Mouse (Mus musculus) midbrain, embryonic 16.5 days (tissue): ENCODE measurements around the gene Mtln. TPM values are rescaled to one million over a fixed set of nuclear protein-coding genes. Genes with fewer than 3 reads are reported as not detected.

Source experiments
- ATAC-seq: fragments of 200-750 bp; cut with Nextera tagmentation; 2 replicates; pipeline ENCODE4 v1.8.0; 2017; ENCODE audit warnings: moderate TSS enrichment
- H3K27ac ChIP-seq: fragments of 300-500 bp; sonication (generic); 2 replicates; pipeline ENCODE4 v1.5.1; 2014; ENCODE audit warnings: mild to moderate bottlenecking, low read length, mixed read lengths
- H3K27me3 ChIP-seq: fragments of 300-500 bp; sonication (generic); 2 replicates; pipeline ENCODE4 v1.6.1; 2014; ENCODE audit warnings: low read depth, low read length, mixed read lengths; ENCODE audit not compliant: control insufficient read depth, insufficient read depth
- H3K36me3 ChIP-seq: fragments of 300-500 bp; sonication (generic); 2 replicates; pipeline ENCODE4 v1.6.1; 2014; ENCODE audit warnings: mild to moderate bottlenecking, low read length, moderate library complexity, mixed read lengths; ENCODE audit not compliant: control insufficient read depth, insufficient read depth
- H3K4me1 ChIP-seq: fragments of 300-500 bp; sonication (generic); 2 replicates; pipeline ENCODE4 v1.6.1; 2014; ENCODE audit warnings: mild to moderate bottlenecking, low read length, mixed read lengths; ENCODE audit not compliant: control insufficient read depth, insufficient read depth
- H3K4me2 ChIP-seq: fragments of 300-500 bp; sonication (generic); 2 replicates; pipeline ENCODE4 v1.6.1; 2014; ENCODE audit warnings: mild to moderate bottlenecking, low read length, mixed read lengths
- H3K4me3 ChIP-seq: fragments of 300-500 bp; sonication (generic); 2 replicates; pipeline ENCODE4 v1.5.1; 2014; ENCODE audit warnings: low read depth, mild to moderate bottlenecking, low read length, moderate library complexity, mixed read lengths
- H3K9ac ChIP-seq: fragments of 300-500 bp; sonication (generic); 2 replicates; pipeline ENCODE4 v1.6.1; 2014; ENCODE audit warnings: low read depth, low read length, mixed read lengths
- H3K9me3 ChIP-seq: fragments of 300-500 bp; sonication (generic); replicated peaks from 2 replicates; pipeline ENCODE4 v1.6.1; 2014; ENCODE audit warnings: mild to moderate bottlenecking, low read length, mixed read lengths; ENCODE audit not compliant: control insufficient read depth, poor library complexity, severe bottlenecking
- WGBS: fragments of 180-500 bp; shearing (Covaris S2); extraction: QIAGEN DNeasy Blood & Tissue Kit; methylation state at CpG from one replicate; pipeline ENCODE4 v1.1.7; 2014; 5-methylcytosine and 5-hydroxymethylcytosine counted together
- polyA plus RNA-seq: library from polyadenylated mRNA; unstranded; fragments of >200 nt; fragmentation: Nextera tagmentation; extraction: Ambion mirVana; gene quantifications from 2 replicates; pipeline ENCODE4 v1.2.1, GENCODE M21; 2015

The Mtln gene
- 40.6 and 47.4 TPM in 2 replicates for polyA plus RNA-seq

DNA sequence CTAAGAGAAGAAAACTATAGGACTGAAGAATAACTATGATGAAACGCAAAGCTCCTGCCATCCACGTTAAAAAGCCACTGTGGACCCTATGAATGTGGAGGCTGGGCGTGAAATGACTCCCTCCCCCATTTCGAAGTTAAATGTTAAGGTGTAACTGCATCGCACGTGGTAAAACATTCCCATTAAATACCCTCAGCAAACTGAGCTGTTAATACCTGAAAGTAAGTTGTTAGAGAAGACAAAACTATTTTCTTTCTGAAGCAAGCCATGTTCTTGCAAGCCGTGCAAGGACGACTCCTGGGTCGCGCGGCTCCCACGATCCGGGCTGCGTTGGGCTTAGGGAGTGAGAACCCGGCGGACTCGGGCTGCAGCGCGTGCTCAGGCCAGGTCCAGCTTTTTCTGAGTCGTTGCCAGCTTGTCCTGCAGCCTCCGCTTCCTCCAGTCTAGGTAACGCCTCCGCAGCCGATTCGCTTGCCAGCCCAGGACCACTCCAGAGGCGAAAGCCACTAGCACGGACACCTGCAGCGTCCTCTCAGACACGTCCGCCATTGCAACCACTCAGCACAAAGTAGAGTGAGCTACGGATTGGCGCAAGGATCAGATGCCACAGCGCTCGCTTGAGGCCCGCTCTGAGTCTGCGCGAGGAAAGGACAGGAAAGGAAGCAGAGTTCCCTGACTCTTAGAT lies at the start of gene Mtln:
Gene Mtln (minus strand): TSS at position 570 of the 685 bp plus-strand sequence.
- Histone ChIP-seq H3K36me3 (no peaks in the 10 kb centered on the region), H3K4me1 (peaks cover 23% of the 10 kb centered on the region), H3K27ac (peak within 1 kb of the TSS; percentile 93), H3K4me2 (peak within 1 kb of the TSS; percentile 79), H3K4me3 (peak within 1 kb of the TSS; percentile 83), H3K27me3 (no peaks in the 10 kb centered on the region), H3K9ac (peak within 1 kb of the TSS; percentile 82), H3K9me3 (no peaks in the 10 kb centered on the region)
- 1% methylated on average over 37 of the region's 37 CpGs for WGBS
- peak; percentile 97 for ATAC-seq

GRCm38 (mm10) chr2:127841402-127841801 lies 49.1 kb upstream of the Mtln start:
- Histone ChIP-seq H3K27ac (no peak overlapping the region), H3K4me2 (no peak overlapping the region), H3K9me3 (no peaks in the 10 kb centered on the region), H3K9ac (no peak overlapping the region), H3K36me3 (no peaks in the 10 kb centered on the region), H3K4me3 (no peak overlapping the region), H3K4me1 (no peaks in the 10 kb centered on the region), H3K27me3 (peaks cover 16% of the 10 kb centered on the region)
- ATAC-seq = no peak
- WGBS = 86% methylated on average over 1 of the region's 1 CpGs

DNA sequence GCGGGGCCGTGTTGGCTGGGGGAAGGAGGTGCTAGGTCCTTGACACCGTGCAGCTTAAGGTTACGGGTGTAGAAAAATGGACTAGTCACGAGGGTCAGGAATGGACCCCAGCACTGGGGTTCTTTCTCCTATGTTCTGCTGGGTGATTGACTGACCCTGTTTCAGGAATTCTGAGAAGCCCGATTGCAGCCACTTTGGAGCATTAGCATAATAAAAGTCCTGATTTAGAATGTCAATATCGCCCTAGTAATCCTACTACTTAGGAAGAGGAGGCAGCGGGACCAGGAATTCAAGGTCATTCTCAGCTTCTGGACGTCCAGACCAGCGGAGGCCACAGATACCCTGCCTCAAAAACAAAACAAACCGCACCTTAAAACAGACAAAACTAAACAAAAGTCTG lies 47.1 kb upstream of the Mtln start:
- no peaks in the 10 kb centered on the region for H3K4me1 ChIP-seq
- no peak overlapping the region for H3K4me3 ChIP-seq
- no peak overlapping the region for H3K9ac ChIP-seq
- 8% methylated on average over 11 of the region's 11 CpGs for WGBS
- H3K27me3 ChIP-seq = peaks cover 16% of the 10 kb centered on the region
- no peak overlapping the region for H3K4me2 ChIP-seq
- no peak for ATAC-seq
- no peaks in the 10 kb centered on the region for H3K36me3 ChIP-seq
- H3K27ac ChIP-seq = no peak overlapping the region
- H3K9me3 ChIP-seq = no peaks in the 10 kb centered on the region

DNA sequence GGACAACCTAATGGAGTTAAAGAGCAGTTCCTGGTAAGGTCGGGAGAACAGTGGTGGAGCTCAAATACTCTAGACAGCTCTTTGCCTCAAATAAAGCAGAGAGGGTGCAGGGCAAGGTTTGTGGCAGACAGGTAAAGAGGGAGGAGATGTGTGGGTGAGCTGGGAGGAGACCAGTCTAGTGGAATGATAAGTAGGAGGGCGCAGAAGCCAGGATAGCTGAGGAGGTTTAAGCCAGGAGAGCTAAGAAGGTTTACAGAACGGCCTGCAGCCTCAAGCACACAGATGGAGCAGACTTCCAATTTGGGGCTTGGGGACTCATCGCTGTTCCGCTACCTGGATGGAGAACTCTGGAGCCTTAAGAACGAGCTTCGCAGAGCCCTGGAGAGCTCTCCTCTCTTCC lies 46.3 kb upstream of the Mtln start, which contains the start of gene Acoxl:
Gene Acoxl (plus strand): TSS at position 301 of the 400 bp plus-strand sequence.
- ATAC-seq = no peak
- no peak within 1 kb of the TSS for H3K9ac ChIP-seq
- H3K4me1 ChIP-seq = no peaks in the 10 kb centered on the region
- H3K27ac ChIP-seq = no peak within 1 kb of the TSS
- no peaks in the 10 kb centered on the region for H3K36me3 ChIP-seq
- H3K4me2 ChIP-seq = no peak within 1 kb of the TSS
- no peak within 1 kb of the TSS for H3K4me3 ChIP-seq
- H3K27me3 ChIP-seq = peaks cover 16% of the 10 kb centered on the region
- WGBS = 78% methylated on average over 7 of the region's 7 CpGs
- no peaks in the 10 kb centered on the region for H3K9me3 ChIP-seq

DNA sequence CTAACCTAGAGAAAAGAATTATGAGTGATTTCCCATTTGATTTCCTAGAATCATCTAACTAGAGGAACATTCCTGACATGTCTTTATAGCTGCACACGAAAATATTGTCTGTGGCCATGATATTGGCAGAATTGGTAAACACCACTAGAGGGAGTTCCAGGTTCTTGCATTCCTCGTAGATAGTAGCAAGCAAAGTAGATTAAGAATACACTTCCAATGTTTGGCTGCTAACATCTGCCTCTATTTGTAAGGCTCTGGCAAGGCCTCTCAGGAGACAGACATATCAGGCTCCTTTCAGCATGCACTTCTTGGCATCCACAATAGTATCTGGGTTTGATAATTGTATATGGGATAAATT lies 40.5 kb upstream of the Mtln start:
- Histone ChIP-seq H3K27ac (no peak overlapping the region), H3K4me1 (peaks cover 11% of the 10 kb centered on the region), H3K9me3 (no peaks in the 10 kb centered on the region), H3K4me2 (no peak overlapping the region), H3K36me3 (no peaks in the 10 kb centered on the region), H3K27me3 (no peaks in the 10 kb centered on the region), H3K4me3 (no peak overlapping the region), H3K9ac (no peak overlapping the region)
- ATAC-seq = no peak
- WGBS = 13% methylated on average over 2 of the region's 2 CpGs

DNA sequence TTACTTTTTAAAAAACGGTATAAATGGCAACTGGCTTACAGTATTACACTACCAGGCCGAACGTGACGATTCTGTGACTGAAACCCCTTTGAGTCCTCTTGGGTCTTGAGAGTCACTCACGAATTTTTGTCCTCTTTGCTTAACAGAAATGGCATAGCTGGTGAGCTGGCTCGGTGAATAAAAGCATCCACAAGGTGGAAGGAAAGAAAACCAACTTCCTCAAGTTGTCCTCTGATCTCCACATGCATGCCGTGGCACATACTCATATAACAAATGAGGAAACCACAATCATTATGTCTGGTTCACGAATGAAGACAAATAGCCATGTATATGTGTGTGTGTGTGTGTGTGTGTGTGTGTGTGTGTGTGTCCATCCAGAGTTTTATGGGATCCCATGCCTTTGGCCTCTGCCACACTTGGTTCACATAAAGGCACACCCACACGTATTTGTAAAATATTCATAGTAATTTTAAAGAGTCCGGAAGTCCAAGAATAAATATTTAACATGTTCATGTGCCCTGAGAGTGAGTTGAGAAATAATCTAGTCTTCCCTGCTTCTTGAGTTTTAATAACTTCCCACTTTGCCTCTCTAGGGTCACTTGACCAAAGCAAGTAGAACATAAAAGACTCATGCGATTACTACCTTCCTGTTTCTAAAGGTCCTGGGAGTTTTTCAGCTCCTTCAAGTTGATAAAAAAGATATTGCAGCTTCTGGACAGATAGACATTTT lies 40.0 kb upstream of the Mtln start:
- Histone ChIP-seq H3K9me3 (no peaks in the 10 kb centered on the region), H3K36me3 (no peaks in the 10 kb centered on the region), H3K4me3 (peak overlapping the region; percentile 58), H3K9ac (peak overlapping the region; percentile 62; the same call in 1 of the 2 replicates), H3K27ac (peak overlapping the region; percentile 68), H3K27me3 (no peaks in the 10 kb centered on the region), H3K4me2 (peak overlapping the region; percentile 85), H3K4me1 (peaks cover 11% of the 10 kb centered on the region)
- 39% methylated on average over 11 of the region's 11 CpGs for WGBS
- ATAC-seq = peak; percentile 63

- H3K4me2 ChIP-seq = peak within 1 kb of the TSS; percentile 85
- H3K9ac ChIP-seq = peak within 1 kb of the TSS; percentile 62; the same call in 1 of the 2 replicates
- no peaks in the 10 kb centered on the region for H3K36me3 ChIP-seq
- H3K4me1 ChIP-seq = peaks cover 11% of the 10 kb centered on the region
- no peaks in the 10 kb centered on the region for H3K9me3 ChIP-seq
- under 1% methylated on average over 56 of the region's 56 CpGs for WGBS
- H3K4me3 ChIP-seq = peak within 1 kb of the TSS; percentile 58
- ATAC-seq = peak; percentile 100
- H3K27me3 ChIP-seq = no peaks in the 10 kb centered on the region
- H3K27ac ChIP-seq = peak within 1 kb of the TSS; percentile 68
These were observed 39.3 kb upstream of the Mtln start, which contains the start of gene Bub1 for GRCm38 (mm10) chr2:127831401-127832102. Bub1 (minus strand) TSS chr2:127831865.

GRCm38 (mm10) chr2:127789651-127790270 lies 2.5 kb downstream of the Mtln start:
- H3K9me3 ChIP-seq = no peaks in the 10 kb centered on the region
- peak overlapping the region; percentile 78 for H3K4me2 ChIP-seq
- ATAC-seq = no peak
- H3K9ac ChIP-seq = no peak overlapping the region
- peaks cover 23% of the 10 kb centered on the region for H3K4me1 ChIP-seq
- H3K27me3 ChIP-seq = no peaks in the 10 kb centered on the region
- H3K27ac ChIP-seq = no peak overlapping the region
- WGBS = 19% methylated on average over 9 of the region's 9 CpGs
- no peak overlapping the region for H3K4me3 ChIP-seq
- no peaks in the 10 kb centered on the region for H3K36me3 ChIP-seq
